Mouse (Mus musculus) neural tube, embryonic 13.5 days (tissue): ENCODE measurements around the gene Eml6. TPM values are rescaled to one million over a fixed set of nuclear protein-coding genes. Genes with fewer than 3 reads are reported as not detected.

Experiments
- ATAC-seq: fragments of 200-750 bp; cut with Nextera tagmentation; 2 replicates; pipeline ENCODE4 v1.8.0; 2017; ENCODE audit warnings: low read depth, mild to moderate bottlenecking, moderate TSS enrichment, moderate library complexity
- H3K27ac ChIP-seq: fragments of 300-500 bp; sonication (generic); replicated peaks from 2 replicates; pipeline ENCODE4 v1.5.1; 2015; ENCODE audit warnings: moderate library complexity, mild to moderate bottlenecking, inconsistent platforms
- H3K27me3 ChIP-seq: fragments of 300-500 bp; sonication (generic); 2 replicates; pipeline ENCODE4 v1.6.1; 2015; ENCODE audit warnings: mild to moderate bottlenecking, inconsistent platforms
- H3K36me3 ChIP-seq: fragments of 300-500 bp; sonication (generic); 2 replicates; pipeline ENCODE4 v1.6.1; 2015; ENCODE audit warnings: mild to moderate bottlenecking, inconsistent platforms
- H3K4me1 ChIP-seq: fragments of 300-500 bp; sonication (generic); replicated peaks from 2 replicates; pipeline ENCODE4 v1.6.1; 2015; ENCODE audit warnings: inconsistent platforms
- H3K4me2 ChIP-seq: fragments of 300-500 bp; sonication (generic); 2 replicates; pipeline ENCODE4 v1.6.1; 2015; ENCODE audit warnings: inconsistent platforms, mild to moderate bottlenecking, moderate library complexity
- H3K4me3 ChIP-seq: fragments of 300-500 bp; sonication (generic); 2 replicates; pipeline ENCODE4 v1.5.1; 2015; ENCODE audit warnings: mild to moderate bottlenecking, inconsistent platforms
- H3K9ac ChIP-seq: fragments of 300-500 bp; sonication (generic); 2 replicates; pipeline ENCODE4 v1.6.1; 2015; ENCODE audit warnings: moderate library complexity, mild to moderate bottlenecking, inconsistent platforms
- H3K9me3 ChIP-seq: fragments of 300-500 bp; sonication (generic); 2 replicates; pipeline ENCODE4 v1.6.1; 2016; ENCODE audit warnings: inconsistent platforms
- WGBS: fragments of 180-500 bp; shearing (Covaris S2); methylation state at CpG from one replicate; pipeline ENCODE4 v1.1.7; 2015; 5-methylcytosine and 5-hydroxymethylcytosine counted together
- polyA plus RNA-seq: library from polyadenylated mRNA; unstranded; fragments of >200 nt; fragmentation: Nextera tagmentation; extraction: Ambion mirVana; gene quantifications from 2 replicates; pipeline ENCODE4 v1.2.1, GENCODE M21; 2015

The Eml6 gene
- polyA plus RNA-seq, 1 experiment from 2014 or later, result 4.3 TPM

DNA sequence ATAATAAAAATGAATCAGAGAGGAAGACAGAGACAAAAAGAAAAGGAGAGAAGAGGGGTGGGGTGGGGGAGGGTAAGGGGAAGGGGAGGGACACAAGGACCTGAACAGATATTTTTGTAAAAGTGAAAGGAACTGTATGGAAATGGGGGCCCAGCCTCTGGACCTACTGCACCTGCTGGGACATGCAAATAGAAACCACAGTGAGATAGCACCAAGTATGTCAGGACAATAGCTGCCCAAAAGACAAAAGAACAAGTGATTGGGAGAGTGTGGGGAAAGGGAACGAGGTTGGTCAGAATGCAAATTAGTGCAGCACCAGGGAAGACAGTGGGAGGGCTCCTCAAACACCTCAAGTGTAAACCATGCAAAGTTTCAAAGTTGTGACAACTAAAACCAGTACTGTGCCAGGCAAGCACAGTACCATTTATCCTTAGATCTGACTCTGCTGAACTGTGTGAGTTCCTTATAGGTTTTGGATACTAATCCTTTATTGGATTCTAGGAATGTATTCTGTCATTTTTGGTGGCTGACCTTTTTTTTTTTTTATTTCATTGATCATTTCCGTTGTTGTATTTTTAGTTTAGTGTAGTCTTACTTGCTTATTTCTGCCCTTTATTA is 246.3 kb downstream of the Eml6 start:
- no peak for ATAC-seq
- 29% methylated on average over 2 of the region's 2 CpGs for WGBS

DNA sequence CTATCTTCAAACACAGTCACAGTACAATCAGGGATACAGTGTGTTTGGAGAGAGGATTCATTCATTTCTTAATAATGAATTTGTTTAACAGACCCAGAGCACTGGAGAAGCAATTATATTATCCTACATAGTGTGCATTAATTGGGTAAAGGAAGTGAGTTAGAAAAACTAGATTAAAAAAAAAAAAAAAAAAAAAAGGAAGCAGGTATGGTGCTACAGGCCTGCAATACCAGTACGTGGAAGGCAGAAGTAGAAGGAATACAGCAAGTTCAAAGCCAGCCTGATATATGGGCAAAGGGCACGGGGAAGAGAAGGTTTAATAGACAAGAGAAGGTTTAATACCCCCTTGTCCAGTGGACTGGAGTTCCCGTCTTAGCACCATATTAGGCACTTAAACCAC is 246.9 kb downstream of the Eml6 start:
- Histone ChIP-seq H3K4me1 (peaks cover 7% of the 10 kb centered on the region), H3K27me3 (no peaks in the 10 kb centered on the region), H3K9me3 (no peaks in the 10 kb centered on the region), H3K4me3 (no peak overlapping the region), H3K4me2 (no peak overlapping the region), H3K36me3 (no peaks in the 10 kb centered on the region), H3K27ac (no peak overlapping the region), H3K9ac (no peak overlapping the region)
- ATAC-seq, result no peak
- 72% methylated on average over 3 of the region's 3 CpGs for WGBS

More for the DNA sequence above, 246.3 kb downstream of the Eml6 start:
- Histone ChIP-seq H3K9me3 (no peaks in the 10 kb centered on the region), H3K27ac (no peak overlapping the region), H3K4me2 (no peak overlapping the region), H3K4me3 (no peak overlapping the region), H3K27me3 (no peaks in the 10 kb centered on the region), H3K9ac (no peak overlapping the region), H3K36me3 (no peaks in the 10 kb centered on the region), H3K4me1 (peaks cover 4% of the 10 kb centered on the region)

DNA sequence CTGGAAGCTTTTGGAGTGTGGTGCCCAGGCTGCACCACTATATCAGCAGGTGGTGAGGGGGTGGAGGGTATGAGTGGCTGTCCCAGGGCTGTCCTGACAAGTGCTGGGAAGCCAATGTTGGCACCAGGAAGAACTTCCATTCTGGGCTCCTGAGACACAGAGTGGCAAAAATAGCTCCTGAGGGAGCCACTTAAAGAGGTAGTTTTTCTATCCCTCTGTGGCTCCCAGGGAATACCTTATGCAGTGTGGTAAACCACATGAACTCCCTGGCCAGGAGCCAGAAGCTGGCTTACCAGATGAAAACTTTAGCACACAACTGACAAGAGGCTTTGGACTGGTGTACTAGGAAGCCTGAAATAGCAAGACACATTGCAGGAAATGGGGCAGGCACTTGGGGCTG is 247.9 kb downstream of the Eml6 start:
- peaks cover 7% of the 10 kb centered on the region for H3K4me1 ChIP-seq
- no peak for ATAC-seq
- H3K27ac ChIP-seq, result no peak overlapping the region
- no peaks in the 10 kb centered on the region for H3K27me3 ChIP-seq
- no peak overlapping the region for H3K4me2 ChIP-seq
- no peak overlapping the region for H3K4me3 ChIP-seq
- no peaks in the 10 kb centered on the region for H3K36me3 ChIP-seq
- H3K9me3 ChIP-seq, result no peaks in the 10 kb centered on the region
- no peak overlapping the region for H3K9ac ChIP-seq

DNA sequence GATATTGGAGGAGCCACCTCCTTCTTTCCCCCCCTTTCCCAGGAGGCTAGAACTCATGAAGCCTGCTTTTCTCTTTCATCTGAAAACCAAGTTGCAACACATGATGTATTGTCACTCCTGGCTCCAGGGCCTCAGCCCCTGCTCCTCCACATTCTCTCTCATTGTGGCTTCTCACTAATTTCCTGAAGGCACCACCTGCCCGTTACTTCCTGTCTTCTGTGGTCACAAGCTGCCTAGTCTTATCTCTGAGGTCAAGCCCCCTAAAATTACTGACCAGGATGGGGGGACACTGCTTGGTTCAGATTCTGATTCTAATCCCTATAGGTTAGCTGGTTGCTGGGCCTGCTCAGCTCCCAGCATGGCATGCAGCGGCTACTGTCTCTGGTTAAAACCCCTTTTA is 251.1 kb downstream of the Eml6 start:
- no peak overlapping the region for H3K27ac ChIP-seq
- no peaks in the 10 kb centered on the region for H3K9me3 ChIP-seq
- no peak overlapping the region for H3K9ac ChIP-seq
- H3K4me2 ChIP-seq, result no peak overlapping the region
- WGBS, result 75% methylated on average over 2 of the region's 2 CpGs
- H3K27me3 ChIP-seq, result no peaks in the 10 kb centered on the region
- no peaks in the 10 kb centered on the region for H3K36me3 ChIP-seq
- peaks cover 7% of the 10 kb centered on the region for H3K4me1 ChIP-seq
- no peak overlapping the region for H3K4me3 ChIP-seq
- ATAC-seq, result no peak

DNA sequence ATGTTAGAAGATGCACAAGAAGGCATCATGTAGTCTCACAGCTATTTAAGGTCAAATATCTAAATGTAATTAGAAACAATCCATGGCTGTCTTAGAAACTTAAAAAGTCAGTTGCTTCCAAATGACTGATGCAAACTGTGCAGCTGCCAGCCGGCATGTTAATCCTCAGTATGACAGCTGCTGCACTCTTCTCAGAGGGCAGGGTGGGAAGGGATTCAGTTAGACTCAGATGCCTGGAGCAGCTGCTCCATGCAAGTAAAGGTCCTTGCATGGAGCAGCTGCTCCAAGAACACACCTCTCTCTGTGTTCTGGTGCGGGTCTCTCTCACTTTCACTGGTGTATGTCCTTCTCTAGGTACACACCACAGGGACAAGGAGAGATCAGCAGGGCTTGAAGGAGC is 251.5 kb downstream of the Eml6 start:
- Histone ChIP-seq H3K27ac (no peak overlapping the region), H3K4me3 (no peak overlapping the region), H3K4me1 (peaks cover 7% of the 10 kb centered on the region), H3K9ac (no peak overlapping the region), H3K9me3 (no peaks in the 10 kb centered on the region), H3K27me3 (no peaks in the 10 kb centered on the region), H3K4me2 (no peak overlapping the region), H3K36me3 (no peaks in the 10 kb centered on the region)
- ATAC-seq, result no peak; the same call in 1 of the 2 replicates
- 43% methylated on average over 2 of the region's 2 CpGs for WGBS

DNA sequence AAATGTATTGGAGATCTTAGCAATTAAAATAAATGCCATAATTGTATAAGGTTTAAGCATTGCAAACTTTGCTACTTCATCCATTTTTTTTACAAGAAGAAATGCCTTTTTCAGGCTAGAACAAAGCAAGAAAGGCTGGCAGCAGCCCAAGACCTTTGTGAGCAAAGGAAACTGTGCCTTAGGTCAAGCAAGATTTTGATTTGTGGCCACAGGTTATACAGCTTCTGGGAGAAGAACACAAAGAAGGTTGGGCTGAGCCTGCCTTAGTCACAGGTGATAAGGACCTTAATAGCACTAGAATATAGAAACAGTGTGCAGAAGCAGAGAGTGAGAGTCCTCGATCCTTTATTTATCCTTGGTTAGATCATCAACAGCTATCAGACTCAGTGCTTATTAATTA is 253.6 kb downstream of the Eml6 start:
- WGBS, result 94% methylated on average over 1 of the region's 1 CpGs
- H3K9ac ChIP-seq, result no peak overlapping the region

DNA sequence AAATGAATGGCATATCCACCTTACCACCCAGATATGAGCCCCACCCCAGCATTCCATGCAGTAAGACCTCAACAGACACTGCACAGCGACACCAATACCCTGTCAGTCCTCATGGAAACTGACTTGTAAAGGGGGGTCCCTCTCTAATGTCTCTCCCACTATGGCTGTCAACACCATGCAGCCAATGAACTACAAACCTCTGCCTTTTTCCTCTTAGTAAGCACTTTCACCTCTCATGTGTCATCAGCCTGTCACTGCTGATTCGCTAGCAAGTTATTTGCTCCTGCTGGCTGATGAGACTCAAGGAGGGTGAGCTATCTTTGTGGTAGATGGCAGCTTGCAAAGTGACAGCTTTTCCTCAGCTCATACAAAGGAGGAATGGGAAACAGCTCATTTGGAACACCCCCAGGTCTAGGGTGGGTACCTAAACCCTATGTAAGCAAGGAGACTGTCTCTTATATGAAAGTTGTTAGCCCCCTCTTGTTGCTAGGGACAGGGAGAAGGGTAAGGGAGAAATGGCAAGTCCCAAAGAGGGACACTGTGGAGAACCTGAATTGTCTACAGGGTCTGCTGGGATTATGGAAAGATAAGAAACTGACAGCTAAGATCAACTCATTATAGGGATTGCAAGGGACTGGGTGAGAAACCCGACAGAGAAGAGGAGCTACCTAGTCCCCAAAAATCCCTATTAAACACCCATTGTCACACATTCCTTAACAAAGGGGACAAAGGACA is 255.0 kb downstream of the Eml6 start:
- WGBS, result 70% methylated on average over 3 of the region's 3 CpGs
- Histone ChIP-seq H3K36me3 (no peaks in the 10 kb centered on the region), H3K27me3 (no peaks in the 10 kb centered on the region), H3K9ac (no peak overlapping the region), H3K4me1 (peaks cover 7% of the 10 kb centered on the region), H3K27ac (no peak overlapping the region), H3K4me3 (no peak overlapping the region), H3K4me2 (no peak overlapping the region), H3K9me3 (no peaks in the 10 kb centered on the region)
- ATAC-seq, result no peak

More for the DNA sequence above, 253.6 kb downstream of the Eml6 start:
- Histone ChIP-seq H3K27me3 (no peaks in the 10 kb centered on the region), H3K36me3 (no peaks in the 10 kb centered on the region), H3K4me3 (no peak overlapping the region), H3K9me3 (no peaks in the 10 kb centered on the region), H3K4me2 (no peak overlapping the region), H3K4me1 (peaks cover 7% of the 10 kb centered on the region), H3K27ac (no peak overlapping the region)
- no peak for ATAC-seq

DNA sequence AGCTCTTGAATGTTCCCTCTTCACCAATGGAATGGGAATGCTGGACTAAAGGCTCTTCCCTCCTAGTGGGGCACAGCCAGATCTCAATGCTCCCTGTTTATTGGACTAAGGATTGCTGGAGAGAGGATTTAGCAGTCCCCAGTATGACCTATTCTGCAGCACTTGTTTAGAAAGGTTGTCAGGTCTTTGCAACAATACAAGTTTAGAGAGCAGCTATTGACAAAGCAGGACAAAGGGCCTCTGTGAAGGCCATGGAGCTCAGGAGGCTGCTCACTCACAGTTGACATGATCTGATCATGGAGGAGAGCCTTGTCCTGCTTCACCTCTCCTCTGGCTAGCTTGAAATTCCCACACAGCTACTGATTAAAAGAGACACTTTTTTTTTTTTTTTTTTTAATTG is 257.3 kb downstream of the Eml6 start:
- Histone ChIP-seq H3K9ac (no peak overlapping the region), H3K27ac (no peak overlapping the region), H3K4me3 (no peak overlapping the region), H3K36me3 (no peaks in the 10 kb centered on the region), H3K27me3 (no peaks in the 10 kb centered on the region), H3K4me1 (no peaks in the 10 kb centered on the region), H3K9me3 (no peaks in the 10 kb centered on the region), H3K4me2 (no peak overlapping the region)
- no peak for ATAC-seq

DNA sequence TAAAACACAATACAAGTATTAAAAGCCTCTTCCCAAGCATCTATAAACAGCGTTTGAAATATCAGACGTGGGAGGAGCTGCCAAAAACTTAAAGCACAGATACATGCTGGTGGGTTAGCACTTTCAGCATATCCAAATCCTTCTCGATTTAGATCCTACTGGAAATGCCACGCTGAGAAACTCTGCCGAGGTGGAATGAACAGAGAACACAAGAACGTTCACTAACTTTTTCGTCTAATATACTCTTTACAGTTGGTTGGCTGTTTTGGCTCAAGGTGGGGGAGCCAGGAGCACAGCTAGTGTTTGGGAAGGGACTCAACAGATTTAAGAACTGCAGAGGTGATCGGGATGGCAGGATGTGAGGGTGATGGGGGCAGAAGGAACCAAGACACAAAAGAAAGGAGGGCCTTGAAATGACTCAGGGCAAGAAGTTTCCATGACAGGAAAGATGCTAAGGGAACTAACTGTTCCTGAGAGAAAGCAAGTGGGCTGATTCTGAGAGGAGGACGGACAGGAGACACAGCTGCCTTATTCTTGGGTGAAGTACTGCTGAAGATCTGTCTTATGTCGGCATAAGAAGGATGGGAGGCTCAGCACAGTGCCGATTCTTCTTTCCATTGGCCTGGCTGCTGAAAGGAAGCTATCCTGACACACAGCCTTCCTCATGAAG is 259.4 kb downstream of the Eml6 start:
- no peaks in the 10 kb centered on the region for H3K27me3 ChIP-seq
- no peak overlapping the region for H3K9ac ChIP-seq
- no peak for ATAC-seq
- no peak overlapping the region for H3K4me2 ChIP-seq
- no peaks in the 10 kb centered on the region for H3K36me3 ChIP-seq
- no peaks in the 10 kb centered on the region for H3K9me3 ChIP-seq
- H3K4me1 ChIP-seq, result no peaks in the 10 kb centered on the region
- WGBS, result 82% methylated on average over 11 of the region's 11 CpGs
- no peak overlapping the region for H3K27ac ChIP-seq
- no peak overlapping the region for H3K4me3 ChIP-seq

DNA sequence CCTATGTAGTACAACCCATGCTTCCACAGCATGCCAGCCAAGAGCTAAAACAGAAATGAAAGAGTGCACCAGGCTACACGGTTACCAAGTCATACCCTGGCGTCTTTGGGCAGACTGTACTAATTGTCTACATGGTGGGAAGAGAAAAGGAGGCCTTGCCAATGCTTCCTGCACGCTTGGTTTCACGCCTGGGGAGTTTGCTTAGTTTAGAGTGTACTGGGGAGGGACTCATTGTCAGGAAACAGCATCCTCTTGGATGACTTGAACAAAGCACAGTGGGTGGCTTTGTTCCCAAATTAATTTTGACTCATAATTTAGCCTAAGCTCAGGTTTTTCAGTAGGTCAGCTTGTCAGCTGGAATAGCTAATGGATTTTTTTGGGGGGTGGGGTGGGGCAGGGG is 260.8 kb downstream of the Eml6 start:
- no peaks in the 10 kb centered on the region for H3K4me1 ChIP-seq
- no peak overlapping the region for H3K4me2 ChIP-seq
- no peak overlapping the region for H3K9ac ChIP-seq
- no peaks in the 10 kb centered on the region for H3K36me3 ChIP-seq
- WGBS, result 40% methylated on average over 4 of the region's 4 CpGs
- no peak overlapping the region for H3K27ac ChIP-seq
- H3K27me3 ChIP-seq, result no peaks in the 10 kb centered on the region
- no peak for ATAC-seq
- H3K4me3 ChIP-seq, result no peak overlapping the region
- H3K9me3 ChIP-seq, result no peaks in the 10 kb centered on the region

DNA sequence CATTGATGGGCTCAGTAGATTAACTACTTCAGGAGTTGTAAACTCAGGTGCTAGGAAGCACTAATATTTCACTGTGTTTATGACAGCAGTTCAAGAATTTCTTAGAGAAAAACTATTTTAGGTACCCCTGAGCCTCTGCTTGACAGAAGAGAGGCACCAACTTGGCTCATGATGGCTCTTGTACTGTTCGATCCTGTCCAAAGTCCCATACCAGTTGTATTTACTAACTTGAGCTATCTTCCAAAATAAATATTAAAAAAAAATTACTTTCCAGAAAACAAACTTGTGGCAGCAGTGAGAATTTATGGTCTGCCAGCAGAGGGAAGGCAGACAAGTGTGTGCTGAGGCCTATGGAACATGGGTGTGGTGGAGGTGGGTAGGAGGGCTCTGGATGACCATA is 263.1 kb downstream of the Eml6 start:
- Histone ChIP-seq H3K4me2 (no peak overlapping the region), H3K9me3 (no peaks in the 10 kb centered on the region), H3K27ac (no peak overlapping the region), H3K4me3 (no peak overlapping the region), H3K4me1 (no peaks in the 10 kb centered on the region), H3K9ac (no peak overlapping the region), H3K27me3 (no peaks in the 10 kb centered on the region), H3K36me3 (peaks cover 5% of the 10 kb centered on the region; the same call in 1 of the 2 replicates)
- WGBS, result 98% methylated on average over 1 of the region's 1 CpGs
- no peak for ATAC-seq

DNA sequence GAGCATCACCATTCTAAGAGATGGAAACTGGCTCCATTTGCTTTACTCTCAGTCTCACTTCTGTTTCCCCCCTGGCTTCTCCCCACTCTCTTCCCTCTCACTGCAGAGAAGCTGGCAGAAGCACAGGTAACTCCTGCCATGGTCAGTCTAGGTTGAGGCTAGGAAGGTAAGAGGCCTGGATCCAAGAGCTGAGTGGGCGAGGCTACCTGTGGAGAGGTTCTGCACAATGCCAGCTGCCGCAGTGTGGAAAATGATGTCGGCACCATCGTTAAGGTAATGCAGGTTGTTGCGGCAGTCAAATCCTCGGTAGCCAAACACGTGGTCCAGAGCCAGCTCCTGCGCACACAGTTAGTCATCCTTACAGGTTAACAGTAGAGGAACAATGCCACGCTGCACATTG is 264.4 kb downstream of the Eml6 start:
- Histone ChIP-seq H3K27ac (no peak overlapping the region), H3K36me3 (peaks cover 5% of the 10 kb centered on the region; the same call in 1 of the 2 replicates), H3K4me2 (no peak overlapping the region), H3K4me3 (no peak overlapping the region), H3K9me3 (no peaks in the 10 kb centered on the region), H3K27me3 (no peaks in the 10 kb centered on the region), H3K4me1 (no peaks in the 10 kb centered on the region), H3K9ac (no peak overlapping the region)
- ATAC-seq, result no peak
- WGBS, result 92% methylated on average over 9 of the region's 9 CpGs
